Mouse (Mus musculus): ENCODE measurements around the gene Dnaja1. TPM values are rescaled to one million over a fixed set of nuclear protein-coding genes. Genes with fewer than 3 reads are reported as not detected.
A peak's percentile ranks its signal among the peaks of the same experiment; 100 is the strongest.

Gene Dnaja1
- total RNA-seq (2014; fragmentation: Nextera tagmentation) (141 and 157 TPM in 2 replicates), total RNA-seq (2017) (570 and 579 TPM in 2 replicates)

DNA sequence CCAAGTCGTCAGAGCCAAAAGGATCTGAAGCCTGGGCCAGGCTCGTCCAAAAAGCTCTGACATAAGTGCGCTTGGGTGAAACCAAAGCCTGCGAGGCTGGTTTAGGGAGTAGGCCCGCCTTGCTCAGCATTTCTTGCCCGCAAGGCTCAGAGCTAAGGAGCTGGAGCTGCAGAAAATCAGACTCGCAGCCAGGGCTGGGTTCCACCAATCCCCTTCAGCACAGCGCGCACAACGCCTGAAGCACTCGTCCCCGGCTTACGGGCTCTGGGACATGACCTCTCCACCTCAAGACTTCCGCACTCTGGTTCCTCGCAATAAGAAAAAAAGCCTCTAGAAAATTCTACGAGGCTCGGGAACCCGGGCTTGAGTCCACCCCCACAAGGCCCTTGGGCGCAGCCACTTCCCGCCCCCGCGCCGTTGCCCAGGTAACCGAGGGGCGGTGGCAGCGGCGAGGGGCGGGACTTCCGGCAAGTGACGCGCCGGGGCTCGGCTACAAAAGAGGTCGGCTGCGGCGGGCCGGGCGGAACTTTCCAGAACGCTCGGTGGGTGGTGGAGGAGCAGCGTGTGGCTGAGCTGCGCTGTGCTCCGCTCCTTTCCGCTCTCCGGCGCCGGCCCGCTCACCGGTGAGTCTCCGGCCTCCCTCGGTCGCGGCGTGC is at the start of gene Dnaja1:
TSS of gene Dnaja1 (plus strand) at position 140 of the 656 bp plus-strand sequence.
- ATAC-seq (replicated peaks; ENCODE audit: low FRiP score, low TSS enrichment, poor library complexity, severe bottlenecking): peak; percentile 77

GRCm38 (mm10) chr4:40673526-40673925 is 48.4 kb upstream of the Dnaja1 start:
- no peak for ATAC-seq (replicated peaks; ENCODE audit: low FRiP score, low TSS enrichment, poor library complexity, severe bottlenecking)

GRCm38 (mm10) chr4:40676338-40676737 is 45.6 kb upstream of the Dnaja1 start:
- no peak for ATAC-seq (replicated peaks; ENCODE audit: low FRiP score, low TSS enrichment, poor library complexity, severe bottlenecking)

GRCm38 (mm10) chr4:40677132-40677531 is 44.8 kb upstream of the Dnaja1 start:
- 0 out of 2 replicates have a peak, but pooled peaks have one; percentile 15 for ATAC-seq (replicated peaks; ENCODE audit: low FRiP score, low TSS enrichment, poor library complexity, severe bottlenecking)

GRCm38 (mm10) chr4:40680250-40680860 is 41.6 kb upstream of the Dnaja1 start:
- ATAC-seq (replicated peaks; ENCODE audit: low FRiP score, low TSS enrichment, poor library complexity, severe bottlenecking): peak; percentile 81

DNA sequence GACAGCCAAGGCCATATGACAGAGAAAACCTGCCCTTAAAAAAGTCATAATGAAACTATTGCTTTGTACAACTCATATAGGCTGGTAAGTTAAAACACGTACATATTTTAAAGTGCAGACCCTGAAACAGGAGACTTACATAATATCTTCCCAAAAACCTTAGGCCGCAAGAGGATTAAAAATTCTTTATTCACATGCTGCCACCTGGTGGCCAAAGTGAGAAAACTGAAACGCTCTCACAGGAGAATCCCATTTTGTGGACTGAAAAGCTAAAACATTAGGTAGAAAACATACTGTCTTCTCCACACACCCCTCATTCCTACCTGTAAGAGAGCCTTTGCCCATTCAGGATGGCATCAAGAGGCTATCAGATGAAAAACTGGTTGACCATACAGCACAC is 40.0 kb upstream of the Dnaja1 start:
- no peak; the same call in 1 of the 2 replicates for ATAC-seq (replicated peaks; ENCODE audit: low FRiP score, low TSS enrichment, poor library complexity, severe bottlenecking)

DNA sequence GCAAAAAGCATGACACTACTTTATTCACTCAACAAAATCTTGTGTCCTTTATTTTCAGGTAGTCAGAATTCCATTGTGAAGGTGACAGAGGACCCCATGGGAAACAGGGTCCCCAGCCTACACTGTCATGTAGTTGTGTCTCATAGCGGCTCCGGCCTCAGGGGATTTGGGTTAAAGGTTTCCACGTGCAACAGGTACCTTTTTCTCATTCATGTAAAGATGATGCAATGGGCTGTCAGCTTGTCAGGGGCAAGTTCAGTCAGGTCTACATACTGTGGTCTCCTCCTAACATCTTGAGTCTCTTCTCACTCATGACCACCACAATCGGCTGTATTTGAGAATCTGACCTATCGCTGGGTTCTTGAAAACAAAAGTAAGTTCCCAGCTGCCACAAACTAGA is 39.6 kb upstream of the Dnaja1 start:
- ATAC-seq (replicated peaks; ENCODE audit: low FRiP score, low TSS enrichment, poor library complexity, severe bottlenecking): no peak

DNA sequence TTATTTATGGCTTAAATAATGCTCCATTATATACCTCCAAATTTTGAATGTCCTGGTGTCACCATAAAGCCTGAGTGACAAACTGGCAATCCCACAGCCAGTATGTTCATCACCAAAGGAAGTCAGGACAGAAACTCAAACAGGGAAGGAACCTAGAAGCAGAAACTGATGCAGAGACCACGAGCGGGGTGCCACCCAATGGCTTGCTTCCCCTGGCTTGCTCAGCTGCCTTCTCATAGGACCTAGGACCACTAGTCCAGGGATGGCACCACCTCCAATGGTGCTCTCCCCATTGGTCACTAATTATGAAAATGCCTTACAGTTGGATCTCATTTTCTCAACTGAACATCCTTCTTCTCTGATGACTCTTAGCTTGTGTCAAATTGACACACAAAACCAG is 38.6 kb upstream of the Dnaja1 start:
- no peak for ATAC-seq (replicated peaks; ENCODE audit: low FRiP score, low TSS enrichment, poor library complexity, severe bottlenecking)

DNA sequence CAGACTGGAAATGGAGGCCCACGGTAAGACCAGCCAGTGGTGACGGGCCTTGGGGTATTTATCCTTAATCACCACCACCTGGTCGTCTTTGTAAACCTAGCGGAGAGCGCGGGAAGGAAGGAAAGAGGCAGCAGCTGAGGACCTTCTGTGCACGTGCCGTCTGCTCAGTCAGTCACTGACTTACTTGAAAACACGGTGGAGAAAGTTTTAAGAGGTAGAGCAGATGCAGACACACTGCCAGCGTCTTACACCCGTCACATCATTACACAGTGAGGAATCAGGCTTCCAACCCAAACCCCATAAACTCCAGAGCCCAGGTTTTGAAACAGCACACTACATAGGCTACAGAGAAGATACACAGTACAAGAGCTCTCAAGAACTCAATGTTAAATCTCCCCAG is 30.9 kb upstream of the Dnaja1 start:
- ATAC-seq (replicated peaks; ENCODE audit: low FRiP score, low TSS enrichment, poor library complexity, severe bottlenecking): no peak

GRCm38 (mm10) chr4:40697059-40697458 is 24.9 kb upstream of the Dnaja1 start:
- no peak for ATAC-seq (replicated peaks; ENCODE audit: low FRiP score, low TSS enrichment, poor library complexity, severe bottlenecking)

GRCm38 (mm10) chr4:40700216-40700615 is 21.7 kb upstream of the Dnaja1 start:
- no peak for ATAC-seq (replicated peaks; ENCODE audit: low FRiP score, low TSS enrichment, poor library complexity, severe bottlenecking)

GRCm38 (mm10) chr4:40701796-40702195 is 20.2 kb upstream of the Dnaja1 start:
- ATAC-seq (replicated peaks; ENCODE audit: low FRiP score, low TSS enrichment, poor library complexity, severe bottlenecking): no peak

DNA sequence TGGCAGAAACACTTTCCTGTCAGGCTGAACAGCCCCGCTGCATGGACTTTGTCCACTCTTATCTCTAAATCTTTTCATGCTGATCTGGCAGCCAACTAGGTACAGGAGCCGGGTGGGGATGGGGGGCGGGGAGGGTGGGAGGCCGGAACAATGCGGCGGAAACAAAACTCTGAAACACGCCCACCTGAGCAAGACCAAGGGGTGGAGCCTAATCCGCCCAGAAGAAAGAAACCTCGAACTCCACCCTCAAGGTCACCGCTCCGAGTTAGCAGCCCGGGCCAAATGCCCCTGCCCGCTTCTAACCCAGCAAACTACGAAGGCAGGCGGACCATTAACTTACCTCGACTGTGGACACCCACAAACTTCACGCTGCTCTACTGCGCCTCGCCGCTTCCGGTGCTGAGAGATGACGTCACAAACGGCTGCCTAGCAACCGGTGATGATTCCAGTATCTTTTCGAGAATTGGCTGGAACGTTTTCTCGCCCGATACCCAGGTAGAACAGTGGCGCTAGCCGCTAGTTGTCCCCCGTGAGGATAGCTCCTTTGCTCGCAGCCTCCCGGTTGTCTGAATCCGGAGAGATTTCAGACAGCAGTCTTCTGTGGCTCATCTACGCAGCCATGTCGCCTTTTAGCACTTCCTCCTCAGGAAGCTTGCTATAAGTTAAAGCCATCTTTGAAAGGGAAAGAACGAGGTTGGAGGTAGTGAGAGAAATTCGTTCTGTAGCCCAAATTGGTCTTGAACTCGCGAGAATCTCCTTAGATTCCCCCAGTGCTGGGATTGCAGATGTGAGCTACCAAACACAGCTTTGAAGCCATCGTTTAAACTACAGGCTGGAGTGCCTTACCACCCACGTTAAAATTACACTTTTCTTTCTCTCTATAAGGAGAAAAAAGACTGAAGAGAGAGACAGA is 18.9 kb upstream of the Dnaja1 start, which contains the start of gene Aptx:
TSS of gene Aptx (minus strand) at position 398 of the 913 bp plus-strand sequence.
- ATAC-seq (replicated peaks; ENCODE audit: low FRiP score, low TSS enrichment, poor library complexity, severe bottlenecking): peak; percentile 96

GRCm38 (mm10) chr4:40703710-40704275 is 18.2 kb upstream of the Dnaja1 start:
- ATAC-seq (replicated peaks; ENCODE audit: low FRiP score, low TSS enrichment, poor library complexity, severe bottlenecking): no peak

GRCm38 (mm10) chr4:40717141-40717540 is 4.8 kb upstream of the Dnaja1 start:
- ATAC-seq (replicated peaks; ENCODE audit: low FRiP score, low TSS enrichment, poor library complexity, severe bottlenecking): no peak

GRCm38 (mm10) chr4:40720910-40721309 is 1.0 kb upstream of the Dnaja1 start:
- ATAC-seq (replicated peaks; ENCODE audit: low FRiP score, low TSS enrichment, poor library complexity, severe bottlenecking): no peak

GRCm38 (mm10) chr4:40722687-40723460 is 924 bp downstream of the Dnaja1 start:
- peak; percentile 74 for ATAC-seq (replicated peaks; ENCODE audit: low FRiP score, low TSS enrichment, poor library complexity, severe bottlenecking)

DNA sequence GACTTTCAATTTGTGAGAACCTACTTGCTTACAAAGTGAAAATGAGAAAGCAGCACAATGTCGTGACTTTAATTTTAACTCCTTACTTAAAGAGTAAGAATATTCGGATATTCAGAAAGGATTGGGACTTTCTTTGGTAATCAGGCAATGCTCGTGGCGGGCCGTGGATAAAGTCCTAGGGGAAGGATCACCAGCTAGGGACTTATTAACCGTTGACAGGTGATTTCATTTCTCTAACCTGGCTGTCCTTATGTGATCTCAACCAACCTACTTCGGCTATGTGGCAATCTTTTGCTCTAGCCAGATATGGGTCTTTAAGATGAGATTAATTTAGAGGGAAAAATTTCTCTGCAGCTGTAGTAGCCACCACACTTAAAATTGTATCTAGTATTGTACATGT is 3.2 kb downstream of the Dnaja1 start:
- ATAC-seq (replicated peaks; ENCODE audit: low FRiP score, low TSS enrichment, poor library complexity, severe bottlenecking): no peak

DNA sequence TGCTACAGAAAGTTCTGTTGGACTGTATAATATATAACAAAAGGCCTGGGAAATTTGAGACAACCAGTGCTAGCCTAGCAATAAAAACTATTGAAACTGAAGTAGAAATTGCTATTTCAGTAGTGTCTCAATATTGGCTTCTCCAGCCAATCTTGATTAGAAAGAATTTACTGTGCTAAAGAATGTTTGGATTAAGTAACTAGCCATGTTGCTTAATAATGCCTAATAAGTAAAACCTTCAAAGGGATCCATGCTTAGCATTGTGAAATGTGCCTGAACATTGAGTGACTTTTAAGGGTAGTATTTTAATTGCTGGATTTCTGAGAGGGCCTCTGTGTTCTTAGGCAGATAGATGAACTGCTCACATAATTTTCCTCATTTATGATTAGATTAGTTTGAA is 3.6 kb downstream of the Dnaja1 start:
- no peak for ATAC-seq (replicated peaks; ENCODE audit: low FRiP score, low TSS enrichment, poor library complexity, severe bottlenecking)
